Mouse (Mus musculus) hindbrain, embryonic 16.5 days (tissue): ENCODE measurements around the gene Lsamp. TPM values are rescaled to one million over a fixed set of nuclear protein-coding genes. Genes with fewer than 3 reads are reported as not detected.

Source experiments
- ATAC-seq: fragments of 200-750 bp; cut with Nextera tagmentation; 2 replicates; pipeline ENCODE4 v1.8.0; 2017; ENCODE audit warnings: moderate TSS enrichment, moderate library complexity
- H3K27ac ChIP-seq: fragments of 300-500 bp; sonication (generic); 2 replicates; pipeline ENCODE4 v1.5.1; 2014; ENCODE audit warnings: low read depth, mild to moderate bottlenecking, control low read depth, low read length, moderate library complexity
- H3K27me3 ChIP-seq: fragments of 300-500 bp; sonication (generic); replicated peaks from 2 replicates; pipeline ENCODE4 v1.6.1; 2014; ENCODE audit warnings: low read length; ENCODE audit not compliant: control insufficient read depth, insufficient read depth
- H3K36me3 ChIP-seq: fragments of 300-500 bp; sonication (generic); 2 replicates; pipeline ENCODE4 v1.6.1; 2014; ENCODE audit warnings: mild to moderate bottlenecking, low read length, moderate library complexity, mixed read lengths; ENCODE audit not compliant: control insufficient read depth, insufficient read depth
- H3K4me1 ChIP-seq: fragments of 300-500 bp; sonication (generic); 2 replicates; pipeline ENCODE4 v1.6.1; 2014; ENCODE audit warnings: low read depth, low read length; ENCODE audit not compliant: control insufficient read depth, insufficient read depth
- H3K4me2 ChIP-seq: fragments of 300-500 bp; sonication (generic); 2 replicates; pipeline ENCODE4 v1.6.1; 2014; ENCODE audit warnings: mild to moderate bottlenecking, low read length, control low read depth, moderate library complexity
- H3K4me3 ChIP-seq: fragments of 300-500 bp; sonication (generic); 2 replicates; pipeline ENCODE4 v1.5.1; 2014; ENCODE audit warnings: mild to moderate bottlenecking, low read length, control low read depth, moderate library complexity
- H3K9ac ChIP-seq: fragments of 300-500 bp; sonication (generic); 2 replicates; pipeline ENCODE4 v1.6.1; 2014; ENCODE audit warnings: low read depth, mild to moderate bottlenecking, control low read depth, low read length, moderate library complexity
- H3K9me3 ChIP-seq: fragments of 300-500 bp; sonication (generic); 2 replicates; pipeline ENCODE4 v1.6.1; 2014; ENCODE audit warnings: mild to moderate bottlenecking, low read length, moderate library complexity; ENCODE audit not compliant: control insufficient read depth
- WGBS: fragments of 180-500 bp; shearing (Covaris S2); extraction: QIAGEN DNeasy Blood & Tissue Kit; methylation state at CpG from one replicate; pipeline ENCODE4 v1.1.7; 2014; 5-methylcytosine and 5-hydroxymethylcytosine counted together
- polyA plus RNA-seq: library from polyadenylated mRNA; unstranded; fragments of >200 nt; fragmentation: Nextera tagmentation; extraction: Ambion mirVana; gene quantifications from 2 replicates; pipeline ENCODE4 v1.2.1, GENCODE M21; 2015

Lsamp gene
- polyA plus RNA-seq, 1 experiment from 2014 or later: 107 TPM

- no peaks in the 10 kb centered on the region for H3K4me1 ChIP-seq
- no peaks in the 10 kb centered on the region for H3K9me3 ChIP-seq
- H3K9ac ChIP-seq: no peak overlapping the region
- no peaks in the 10 kb centered on the region for H3K27me3 ChIP-seq
- no peak overlapping the region for H3K4me3 ChIP-seq
- no peak overlapping the region for H3K27ac ChIP-seq
- H3K36me3 ChIP-seq: no peaks in the 10 kb centered on the region
- peak; percentile 56; the same call in 1 of the 2 replicates for ATAC-seq
- no peak overlapping the region for H3K4me2 ChIP-seq
Measured at GRCm38 (mm10) chr16:41557104-41557503, 1572.9 kb downstream of the Lsamp start.

- no peak overlapping the region for H3K4me3 ChIP-seq
- H3K36me3 ChIP-seq: no peaks in the 10 kb centered on the region
- no peak overlapping the region for H3K27ac ChIP-seq
- 58% methylated on average over 2 of the region's 2 CpGs for WGBS
- no peaks in the 10 kb centered on the region for H3K4me1 ChIP-seq
- H3K9ac ChIP-seq: no peak overlapping the region
- ATAC-seq: no peak
- H3K4me2 ChIP-seq: no peak overlapping the region
- H3K27me3 ChIP-seq: no peaks in the 10 kb centered on the region
- H3K9me3 ChIP-seq: no peaks in the 10 kb centered on the region
Measured at GRCm38 (mm10) chr16:41565233-41565632, 1581.1 kb downstream of the Lsamp start.

- ATAC-seq: peak; percentile 42; the same call in 1 of the 2 replicates
- 47% methylated on average over 5 of the region's 5 CpGs for WGBS
Measured at GRCm38 (mm10) chr16:41588675-41589301, 1604.6 kb downstream of the Lsamp start.

GRCm38 (mm10) chr16:41612229-41612628 is 1628.1 kb downstream of the Lsamp start:
- Histone ChIP-seq H3K4me3 (no peak overlapping the region), H3K36me3 (no peaks in the 10 kb centered on the region), H3K4me2 (no peak overlapping the region), H3K9ac (no peak overlapping the region), H3K4me1 (no peaks in the 10 kb centered on the region), H3K9me3 (no peaks in the 10 kb centered on the region), H3K27ac (no peak overlapping the region), H3K27me3 (no peaks in the 10 kb centered on the region)
- no peak for ATAC-seq
- 48% methylated on average over 1 of the region's 1 CpGs for WGBS

More at GRCm38 (mm10) chr16:41588675-41589301, 1604.6 kb downstream of the Lsamp start:
- Histone ChIP-seq H3K27me3 (no peaks in the 10 kb centered on the region), H3K4me3 (no peak overlapping the region), H3K4me1 (peaks cover 3% of the 10 kb centered on the region; the same call in 1 of the 2 replicates), H3K9me3 (no peaks in the 10 kb centered on the region), H3K27ac (peak overlapping the region; percentile 12; the same call in 1 of the 2 replicates), H3K9ac (no peak overlapping the region), H3K36me3 (no peaks in the 10 kb centered on the region), H3K4me2 (no peak overlapping the region)

GRCm38 (mm10) chr16:41623871-41624270 is 1639.7 kb downstream of the Lsamp start:
- no peak overlapping the region for H3K4me2 ChIP-seq
- no peaks in the 10 kb centered on the region for H3K36me3 ChIP-seq
- H3K4me1 ChIP-seq: no peaks in the 10 kb centered on the region; the same call in 1 of the 2 replicates
- ATAC-seq: peak; percentile 58; the same call in 1 of the 2 replicates
- H3K9me3 ChIP-seq: no peaks in the 10 kb centered on the region
- H3K27me3 ChIP-seq: no peaks in the 10 kb centered on the region
- 32% methylated on average over 1 of the region's 1 CpGs for WGBS
- no peak overlapping the region for H3K4me3 ChIP-seq
- no peak overlapping the region for H3K27ac ChIP-seq
- no peak overlapping the region for H3K9ac ChIP-seq

- no peak for ATAC-seq
- Histone ChIP-seq H3K27ac (no peak overlapping the region), H3K36me3 (no peaks in the 10 kb centered on the region), H3K4me2 (no peak overlapping the region), H3K9ac (no peak overlapping the region), H3K4me3 (no peak overlapping the region), H3K4me1 (no peaks in the 10 kb centered on the region), H3K27me3 (no peaks in the 10 kb centered on the region), H3K9me3 (no peaks in the 10 kb centered on the region)
- 29% methylated on average over 2 of the region's 2 CpGs for WGBS
Measured at GRCm38 (mm10) chr16:41633898-41634297, 1649.7 kb downstream of the Lsamp start.

- H3K27ac ChIP-seq: no peak overlapping the region
- no peak overlapping the region for H3K9ac ChIP-seq
- H3K27me3 ChIP-seq: no peaks in the 10 kb centered on the region
- no peaks in the 10 kb centered on the region for H3K9me3 ChIP-seq
- no peaks in the 10 kb centered on the region for H3K36me3 ChIP-seq
- no peak for ATAC-seq
- 37% methylated on average over 2 of the region's 2 CpGs for WGBS
- no peak overlapping the region for H3K4me2 ChIP-seq
- no peak overlapping the region for H3K4me3 ChIP-seq
- H3K4me1 ChIP-seq: no peaks in the 10 kb centered on the region
Measured at GRCm38 (mm10) chr16:41640876-41641275, 1656.7 kb downstream of the Lsamp start.

GRCm38 (mm10) chr16:41653261-41653660 is 1669.1 kb downstream of the Lsamp start:
- no peak for ATAC-seq
- H3K4me1 ChIP-seq: no peaks in the 10 kb centered on the region
- H3K4me3 ChIP-seq: no peak overlapping the region
- no peak overlapping the region for H3K27ac ChIP-seq
- no peak overlapping the region for H3K9ac ChIP-seq
- H3K9me3 ChIP-seq: no peaks in the 10 kb centered on the region
- WGBS: 83% methylated on average over 2 of the region's 2 CpGs
- no peaks in the 10 kb centered on the region for H3K36me3 ChIP-seq
- H3K27me3 ChIP-seq: no peaks in the 10 kb centered on the region
- H3K4me2 ChIP-seq: no peak overlapping the region

GRCm38 (mm10) chr16:41674316-41675038 is 1690.3 kb downstream of the Lsamp start:
- Histone ChIP-seq H3K4me2 (no peak overlapping the region), H3K27me3 (no peaks in the 10 kb centered on the region), H3K4me1 (no peaks in the 10 kb centered on the region), H3K27ac (no peak overlapping the region), H3K4me3 (no peak overlapping the region), H3K9ac (no peak overlapping the region), H3K9me3 (no peaks in the 10 kb centered on the region), H3K36me3 (no peaks in the 10 kb centered on the region)
- 82% methylated on average over 2 of the region's 2 CpGs for WGBS
- ATAC-seq: no peak
